Mouse (Mus musculus) liver, adult 2 months (tissue): ENCODE data around the gene Zdbf2. TPM values are rescaled to one million over a fixed set of nuclear protein-coding genes. Genes with fewer than 3 reads are reported as not detected.
"Not testable (repeated sequence)": the region's sequence is repeated elsewhere in the genome, so short reads cannot be mapped to it uniquely, and the experiment has no call there.

ENCODE experiments used
- DNase-seq: peaks from one replicate; pipeline ENCODE4 v3.0.0-alpha.2; 2011; ENCODE audit warnings: low read depth, low spot score; ENCODE audit errors: extremely low read depth
- H3K27ac ChIP-seq: fragments of 200-500 bp; replicated peaks from 2 replicates; pipeline ENCODE4 v1.5.1; 2012; ENCODE audit warnings: low read depth, mild to moderate bottlenecking, control low read depth, inconsistent platforms, low read length; ENCODE audit not compliant: insufficient read depth
- H3K27me3 ChIP-seq: fragments of 200-500 bp; 2 replicates; pipeline ENCODE4 v1.6.1; 2012; ENCODE audit warnings: mild to moderate bottlenecking, moderate library complexity, low read length, inconsistent platforms; ENCODE audit not compliant: control insufficient read depth, insufficient read depth
- H3K36me3 ChIP-seq: fragments of 200-500 bp; 2 replicates; pipeline ENCODE4 v1.6.1; 2012; ENCODE audit warnings: low read length, inconsistent platforms; ENCODE audit not compliant: control insufficient read depth, insufficient read depth
- H3K4me1 ChIP-seq: fragments of 200-500 bp; 2 replicates; pipeline ENCODE4 v1.6.1; 2011; ENCODE audit warnings: low read length; ENCODE audit not compliant: control insufficient read depth, insufficient read depth
- H3K4me3 ChIP-seq: fragments of 200-500 bp; 2 replicates; pipeline ENCODE4 v1.5.1; 2011; ENCODE audit warnings: low read depth, mild to moderate bottlenecking, control low read depth, low read length, moderate library complexity; ENCODE audit not compliant: insufficient read depth
- H3K79me2 ChIP-seq: fragments of 200-500 bp; 2 replicates; pipeline ENCODE4 v1.6.1; 2012; ENCODE audit warnings: inconsistent platforms, mild to moderate bottlenecking, low read length, moderate library complexity; ENCODE audit not compliant: control insufficient read depth, insufficient read depth
- H3K9ac ChIP-seq: fragments of 200-500 bp; 2 replicates; pipeline ENCODE4 v1.6.1; 2012; ENCODE audit warnings: low read depth, mild to moderate bottlenecking, control low read depth, inconsistent platforms, low read length
- CTCF ChIP-seq: fragments of 200-500 bp; IDR thresholded peaks from 2 replicates; pipeline ENCODE4 v1.5.1; 2011; ENCODE audit warnings: low read depth, low read length, control low read depth
- POLR2A ChIP-seq: fragments of 200-500 bp; IDR thresholded peaks from 2 replicates; pipeline ENCODE4 v1.6.1; 2011; ENCODE audit warnings: low read length, control low read depth; ENCODE audit not compliant: insufficient read depth; ENCODE audit errors: extremely low read depth
- WGBS: fragments of 180-500 bp; shearing (Covaris S2); methylation state at CpG from one replicate; pipeline ENCODE4 v1.1.7; 2018; 5-methylcytosine and 5-hydroxymethylcytosine counted together
- polyA plus RNA-seq: library from polyadenylated mRNA; depleted of rRNA; stranded (reverse); fragments of >200 nt; gene quantifications from 2 replicates; pipeline ENCODE4 v1.2.3, GENCODE M21; 2012; rRNA removed
- total RNA-seq: library from RNA; depleted of rRNA; stranded (reverse); fragments of >200 nt; gene quantifications from 2 replicates; pipeline ENCODE4 v1.2.3, GENCODE M21; 2014; rRNA removed

The Zdbf2 gene
- total and polyA plus RNA-seq, 2 experiments, result under 0.01 TPM; not detected in 1

DNA sequence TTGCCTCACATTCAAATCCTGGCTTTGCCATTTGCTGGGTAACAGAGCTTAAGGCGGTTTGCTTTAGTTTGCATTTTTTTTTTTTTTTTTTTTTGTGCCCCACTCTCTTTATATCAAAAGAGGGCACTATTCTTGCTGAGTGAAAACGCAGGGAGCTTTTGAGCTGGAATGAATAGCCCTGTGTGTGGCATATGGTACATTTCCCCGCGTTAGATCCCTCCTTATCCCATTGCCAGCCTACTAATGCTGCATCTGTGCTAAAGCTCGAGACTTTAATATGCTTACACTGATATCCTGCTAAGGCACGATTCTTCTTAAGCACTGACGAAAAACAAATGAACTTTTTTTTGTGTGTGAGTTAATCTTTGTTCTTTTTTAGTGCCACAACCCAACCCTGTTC, 20.9 kb downstream of the Zdbf2 start:
- Histone ChIP-seq H3K27me3 (no peaks in the 10 kb centered on the region), H3K79me2 (no peaks in the 10 kb centered on the region), H3K4me1 (no peaks in the 10 kb centered on the region), H3K36me3 (no peaks in the 10 kb centered on the region), H3K27ac (no peak overlapping the region), H3K9ac (no peak overlapping the region), H3K4me3 (no peak overlapping the region)
- WGBS, result 65% methylated on average over 7 of the region's 7 CpGs
- TF ChIP-seq CTCF, result no peak
- TF ChIP-seq POLR2A, result no peak
- DNase-seq, result no peak

DNA sequence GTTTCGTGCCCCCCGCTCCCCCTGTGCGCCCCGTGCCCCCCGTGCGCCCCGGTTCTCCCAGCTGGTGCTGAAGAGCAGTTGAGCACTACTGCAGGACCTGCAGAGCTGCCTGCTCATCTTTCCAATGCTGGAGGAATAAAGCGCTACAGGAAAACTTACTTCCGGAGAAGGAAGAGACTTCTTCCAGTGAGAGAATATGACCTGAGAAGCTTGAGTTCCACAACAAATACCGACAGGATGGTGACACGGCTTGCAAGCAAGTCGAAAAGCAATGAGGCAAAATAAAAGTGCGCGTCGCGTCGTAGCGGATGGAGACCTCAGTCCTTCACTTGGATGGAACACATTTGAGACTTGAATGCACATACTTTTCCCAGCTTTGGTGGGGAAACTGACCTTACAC, 36.6 kb downstream of the Zdbf2 start:
- Histone ChIP-seq H3K27me3 (no peaks in the 10 kb centered on the region), H3K27ac (no peak overlapping the region)
- 43% methylated on average over 18 of the region's 18 CpGs for WGBS

DNA sequence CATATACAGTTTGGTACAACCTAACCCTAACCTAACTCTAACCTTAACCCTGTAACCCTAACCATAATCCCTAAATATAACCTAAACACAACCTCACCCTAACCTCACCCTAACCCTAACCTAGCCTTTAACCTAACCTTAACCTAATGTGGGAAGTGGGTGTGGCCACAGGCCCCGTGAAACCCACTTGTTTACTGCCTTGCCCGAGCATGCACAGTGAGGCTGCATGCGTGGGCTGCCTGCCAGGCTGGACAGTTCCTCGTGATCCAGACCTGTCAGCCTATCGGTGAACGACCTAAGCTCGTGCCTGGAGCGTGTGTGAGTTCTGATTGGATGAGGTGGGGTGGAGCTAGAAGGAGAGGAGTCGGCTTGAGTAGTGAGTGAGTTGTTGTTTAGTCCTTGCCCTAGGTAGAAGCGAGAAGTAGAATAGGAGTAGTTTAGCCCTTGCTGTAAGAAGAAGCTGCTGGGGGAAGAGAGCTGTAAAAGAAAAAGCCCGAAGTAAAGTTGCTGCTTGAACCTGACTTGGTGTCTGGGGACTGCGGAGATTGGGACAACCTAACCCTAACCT, 50.6 kb downstream of the Zdbf2 start:
- not testable (repeated sequence) for H3K4me1 ChIP-seq, H3K27ac ChIP-seq, H3K79me2 ChIP-seq, DNase-seq, H3K4me3 ChIP-seq, H3K27me3 ChIP-seq, H3K9ac ChIP-seq, H3K36me3 ChIP-seq
- WGBS, result 49% methylated on average over 12 of the region's 12 CpGs

More for the DNA sequence above, 36.6 kb downstream of the Zdbf2 start:
- H3K4me1 ChIP-seq, result no peaks in the 10 kb centered on the region
- TF ChIP-seq CTCF, result no peak
- no peak for TF ChIP-seq POLR2A
- no peak for DNase-seq
- H3K79me2 ChIP-seq, result no peaks in the 10 kb centered on the region
- H3K4me3 ChIP-seq, result no peak overlapping the region
- no peak overlapping the region for H3K9ac ChIP-seq
- H3K36me3 ChIP-seq, result no peaks in the 10 kb centered on the region

Other genes with a start within 250 kb of the Zdbf2 start
- 5.3 and 6.3 TPM in 2 replicates for gene Ino80d, start 158.6 kb upstream of the Zdbf2 start, total RNA-seq
- 3.6 and 5.2 TPM in 2 replicates for gene Ino80d, start 158.6 kb upstream of the Zdbf2 start, polyA plus RNA-seq
- gene Eef1b2, start 96.4 kb upstream of the Zdbf2 start, total RNA-seq, result 222 and 232 TPM in 2 replicates
- 174 and 202 TPM in 2 replicates for gene Eef1b2, start 96.4 kb upstream of the Zdbf2 start, polyA plus RNA-seq
- gene Ndufs1, start 96.4 kb upstream of the Zdbf2 start, total RNA-seq, result 141 and 182 TPM in 2 replicates
- 47.5 and 51.6 TPM in 2 replicates for gene Ndufs1, start 96.4 kb upstream of the Zdbf2 start, polyA plus RNA-seq
- not detected in 2 replicates for gene Gpr1, start 58.7 kb upstream of the Zdbf2 start, total RNA-seq
- not detected in 2 replicates for gene Gpr1, start 58.7 kb upstream of the Zdbf2 start, polyA plus RNA-seq
- 17.3 and 25.0 TPM in 2 replicates for gene Adam23, start 172.6 kb downstream of the Zdbf2 start, total RNA-seq
- gene Adam23, start 172.6 kb downstream of the Zdbf2 start, polyA plus RNA-seq, result 2.0 and 2.8 TPM in 2 replicates